Mouse (Mus musculus) T-cell, adult 2 months (primary cell): ENCODE data around the gene Nfxl1.

ENCODE experiments used
- DNase-seq: peaks from one replicate; pipeline ENCODE4 v3.0.0; 2022; ENCODE audit warnings: low spot score

The Nfxl1 gene

GRCm38 (mm10) chr5:72498271-72498670 lies 61.2 kb downstream of the Nfxl1 start:
- DNase-seq = no peak

GRCm38 (mm10) chr5:72496756-72497155 lies 62.7 kb downstream of the Nfxl1 start:
- no peak for DNase-seq

DNA sequence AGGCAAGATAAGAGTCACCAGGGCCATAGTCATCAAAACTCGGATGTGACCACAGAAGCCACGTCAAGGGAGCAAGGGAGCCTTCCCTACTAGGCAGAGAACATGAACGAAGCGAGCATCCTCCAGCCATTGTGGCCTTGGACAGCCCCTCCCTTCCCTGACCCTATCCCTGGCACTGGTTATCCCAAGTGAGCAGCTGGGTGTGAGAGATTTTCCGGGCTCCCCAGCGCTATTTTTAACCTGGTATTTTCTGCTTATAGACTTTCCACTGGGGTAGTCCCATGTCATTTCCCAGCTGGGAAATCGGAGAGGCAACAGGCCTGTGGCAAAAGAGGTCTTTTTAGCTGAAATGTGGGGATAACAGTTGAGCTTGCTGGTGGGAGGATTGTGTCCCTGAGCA lies 65.6 kb downstream of the Nfxl1 start:
- no peak for DNase-seq

DNA sequence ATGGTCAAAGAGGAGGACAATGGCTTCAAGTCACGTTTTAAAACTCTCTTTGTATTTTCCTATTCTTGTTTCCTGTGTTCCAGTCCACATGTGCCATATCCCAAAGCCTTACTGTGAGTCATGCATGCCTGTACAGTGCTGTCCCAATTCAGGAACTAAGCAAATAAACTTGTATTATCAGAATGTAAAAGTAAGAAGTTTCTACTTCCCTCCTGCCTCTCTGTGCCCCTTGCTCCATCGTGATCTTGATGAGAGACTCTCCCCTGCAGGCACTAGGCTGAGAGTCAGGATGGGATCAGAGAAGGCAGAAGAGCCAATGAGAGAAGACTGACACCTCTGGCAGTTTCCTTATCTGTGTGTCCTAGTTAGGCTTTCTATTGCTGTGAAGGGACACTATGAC lies 68.3 kb downstream of the Nfxl1 start:
- no peak for DNase-seq

GRCm38 (mm10) chr5:72480456-72480855 lies 79.0 kb downstream of the Nfxl1 start:
- DNase-seq = no peak

DNA sequence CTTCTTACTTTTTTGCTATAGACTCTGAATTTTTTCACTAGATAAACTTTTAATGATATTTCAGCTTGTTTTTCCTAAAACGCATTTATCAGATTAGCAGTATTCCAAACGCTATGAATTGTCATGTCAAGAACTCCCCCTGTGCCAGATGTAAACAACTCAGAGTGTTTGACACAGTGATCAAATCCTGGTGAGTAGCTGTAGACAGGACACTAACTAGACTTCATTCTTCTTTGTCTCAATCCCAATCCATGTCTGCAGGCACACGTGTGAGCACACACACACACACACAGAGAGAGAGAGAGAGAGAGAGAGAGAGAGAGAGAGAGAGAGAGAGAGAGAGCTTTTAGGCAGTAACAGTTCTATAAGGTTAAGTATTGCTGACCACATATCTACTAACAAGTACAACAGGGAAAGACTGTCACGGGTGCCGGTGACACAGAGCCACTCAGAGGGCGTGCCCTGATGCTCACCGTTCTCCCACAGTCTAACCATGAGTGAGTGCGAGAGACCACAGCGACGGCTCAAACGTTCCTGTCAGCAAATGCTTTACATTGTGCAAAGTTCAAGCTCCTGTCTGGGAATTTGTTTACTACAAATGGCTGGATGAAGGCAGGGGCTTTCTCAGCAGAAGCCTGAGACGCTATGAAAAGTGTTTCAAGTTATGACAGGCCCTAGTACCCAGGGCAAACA lies 87.0 kb downstream of the Nfxl1 start:
- no peak for DNase-seq

- DNase-seq = no peak
Observed at GRCm38 (mm10) chr5:72471746-72472145, 87.7 kb downstream of the Nfxl1 start.

GRCm38 (mm10) chr5:72464932-72465331 lies 94.6 kb downstream of the Nfxl1 start:
- no peak for DNase-seq
